Mouse (Mus musculus): Measurements from ENCODE around the gene Tbkbp1. TPM values are rescaled to one million over a fixed set of nuclear protein-coding genes. Genes with fewer than 3 reads are reported as not detected.

Gene Tbkbp1
- total and polyA plus RNA-seq, 3 experiments, result 11.7 to 33.5 TPM; not detected in 1

- Histone ChIP-seq H3K79me2 (ENCODE audit: control insufficient read depth, insufficient read depth, low read length, poor library complexity) (peaks cover 3% of the 10 kb centered on the region; the same call in 1 of the 2 replicates), H3K9me3 (replicated peaks; ENCODE audit: insufficient read depth, low read length) (no peaks in the 10 kb centered on the region), H3K4me1 (ENCODE audit: control insufficient read depth in 1 of 2, insufficient read depth in 2 of 2, low read length in 2 of 2) (peaks cover 5 to 16% of the 10 kb centered on the region in 2 experiments; a peak in 2 of 4 replicates), H3K27me3 (ENCODE audit: control insufficient read depth in 1 of 2, insufficient read depth in 2 of 2, low read length in 2 of 2) (no peaks in the 10 kb centered on the region), H3K36me3 (ENCODE audit: control insufficient read depth in 1 of 2, insufficient read depth in 2 of 2, low read length in 2 of 2) (peaks cover 2 to 3% of the 10 kb centered on the region in 2 experiments; a peak in 1 of 4 replicates), H3K27ac (ENCODE audit: control insufficient read depth, low read depth, low read length) (no peak overlapping the region), H3K4me3 (ENCODE audit: control insufficient read depth in 1 of 2, insufficient read depth in 1 of 2, low read depth in 2 of 2, low read length in 2 of 2) (no peak overlapping the region), H3K9ac (ENCODE audit: control insufficient read depth, low read depth, low read length, poor library complexity, severe bottlenecking) (no peak overlapping the region)
- TF ChIP-seq MAX (IDR thresholded peaks at IDR 0.05; ENCODE audit: low read length) (no peak), E2F4 (IDR thresholded peaks at IDR 0.05; ENCODE audit: borderline replicate concordance, low read depth, low read length) (no peak), TCF12 (IDR thresholded peaks at IDR 0.05; ENCODE audit: low read depth, low read length) (no peak), CHD1 (IDR thresholded peaks at IDR 0.05; ENCODE audit: low read depth, low read length) (no peak), POLR2AphosphoS2 (IDR thresholded peaks at IDR 0.05; ENCODE audit: low read length) (no peak), SMC3 (IDR thresholded peaks at IDR 0.05; ENCODE audit: low read depth, low read length) (no peak), MYB (IDR thresholded peaks at IDR 0.05; ENCODE audit: low read depth, low read length) (no peak), UBTF (IDR thresholded peaks at IDR 0.05; ENCODE audit: borderline replicate concordance, insufficient read depth, low read depth, low read length) (no peak), RAD21 (IDR thresholded peaks at IDR 0.05; ENCODE audit: low read depth, low read length) (no peak), NRF1 (IDR thresholded peaks at IDR 0.05; ENCODE audit: insufficient read depth, low read depth, low read length, poor library complexity, severe bottlenecking) (no peak), SIN3A (IDR thresholded peaks at IDR 0.05; ENCODE audit: low read length) (no peak), GATA1 (IDR thresholded peaks at IDR 0.05; ENCODE audit: low read depth, low read length) (no peak), POLR2AphosphoS5 (IDR thresholded peaks at IDR 0.05; ENCODE audit: borderline replicate concordance, low read depth, low read length) (no peak)
- DNase-seq (ENCODE audit: low read depth, low spot score), result no peak
Measured at GRCm38 (mm10) chr11:97145320-97145719, 6.0 kb downstream of the Tbkbp1 start.

GRCm38 (mm10) chr11:97143196-97143900, 7.9 kb downstream of the Tbkbp1 start:
- no peak overlapping the region for H3K9ac ChIP-seq (ENCODE audit: control insufficient read depth, low read depth, low read length, poor library complexity, severe bottlenecking)
- peaks cover 0 to 7% of the 10 kb centered on the region in 2 experiments; a peak in 1 of 4 replicates for H3K4me1 ChIP-seq (ENCODE audit: control insufficient read depth in 1 of 2, insufficient read depth in 2 of 2, low read length in 2 of 2)
- no peak overlapping the region for H3K27ac ChIP-seq (ENCODE audit: control insufficient read depth, low read depth, low read length)
- H3K27me3 ChIP-seq (ENCODE audit: control insufficient read depth in 1 of 2, insufficient read depth in 2 of 2, low read length in 2 of 2), result no peaks in the 10 kb centered on the region
- 0 out of 4 replicates have a peak, but pooled peaks cover 0 to 2% of the 10 kb centered on the region in 2 experiments for H3K36me3 ChIP-seq (ENCODE audit: control insufficient read depth in 1 of 2, insufficient read depth in 2 of 2, low read length in 2 of 2)
- H3K79me2 ChIP-seq (ENCODE audit: control insufficient read depth, insufficient read depth, low read length, poor library complexity), result no peaks in the 10 kb centered on the region
- no peak for DNase-seq (ENCODE audit: low read depth, low spot score)
- no peak for TF ChIP-seq BHLHE40 (IDR thresholded peaks at IDR 0.05; ENCODE audit: borderline replicate concordance, low read depth, low read length)
- no peak for TF ChIP-seq CTCF (IDR thresholded peaks at IDR 0.05 in 2 of 3, conservative IDR thresholded peaks at IDR 0.05 in 1 of 3; ENCODE audit: control insufficient read depth in 1 of 3, insufficient read depth in 1 of 3, low read depth in 2 of 3, low read length in 3 of 3, poor library complexity in 1 of 3, severe bottlenecking in 1 of 3)
- TF ChIP-seq CHD1 (IDR thresholded peaks at IDR 0.05; ENCODE audit: low read depth, low read length), result no peak
- TF ChIP-seq TAL1 (IDR thresholded peaks at IDR 0.05; ENCODE audit: low read length), result no peak
- no peak for TF ChIP-seq ZKSCAN1 (IDR thresholded peaks at IDR 0.05; ENCODE audit: low read depth, low read length)
- no peak for TF ChIP-seq MYB (IDR thresholded peaks at IDR 0.05; ENCODE audit: low read depth, low read length)
- no peak for TF ChIP-seq ZC3H11A (IDR thresholded peaks at IDR 0.05; ENCODE audit: low read depth, low read length)
- no peak for TF ChIP-seq CHD2 (IDR thresholded peaks at IDR 0.05; ENCODE audit: low read length)
- TF ChIP-seq ELF1 (IDR thresholded peaks at IDR 0.05; ENCODE audit: low read depth, low read length), result no peak
- no peak for TF ChIP-seq POLR2AphosphoS5 (IDR thresholded peaks at IDR 0.05; ENCODE audit: borderline replicate concordance, low read depth, low read length)
- no peak for TF ChIP-seq MYC (IDR thresholded peaks at IDR 0.05; ENCODE audit: low read depth, low read length)
- no peak for TF ChIP-seq POLR2A (IDR thresholded peaks at IDR 0.05; ENCODE audit: control insufficient read depth in 1 of 2, insufficient read depth in 1 of 2, low read depth in 1 of 2, low read length in 2 of 2, poor library complexity in 1 of 2)
- TF ChIP-seq GABPA (IDR thresholded peaks at IDR 0.05; ENCODE audit: low read depth, low read length), result no peak
- TF ChIP-seq ZMIZ1 (IDR thresholded peaks at IDR 0.05; ENCODE audit: low read depth, low read length), result no peak
- no peak for TF ChIP-seq TCF12 (IDR thresholded peaks at IDR 0.05; ENCODE audit: low read depth, low read length)
- no peak for TF ChIP-seq ZNF384 (IDR thresholded peaks at IDR 0.05; ENCODE audit: low read depth, low read length)
- no peak for TF ChIP-seq JUND (IDR thresholded peaks at IDR 0.05; ENCODE audit: low read depth, low read length)
- H3K9me3 ChIP-seq (replicated peaks; ENCODE audit: insufficient read depth, low read length), result no peaks in the 10 kb centered on the region
- H3K4me3 ChIP-seq (ENCODE audit: control insufficient read depth in 1 of 2, insufficient read depth in 1 of 2, low read depth in 2 of 2, low read length in 2 of 2), result no peak overlapping the region

Measured in MEL (cell line).